Mouse (Mus musculus): ENCODE results near the gene Sost. TPM values are rescaled to one million over a fixed set of nuclear protein-coding genes. Genes with fewer than 3 reads are reported as not detected.

Sost gene
- polyA plus RNA-seq, 1 experiment from 2014 or later = not detected

- peak; percentile 62 for DNase-seq (ENCODE audit: extremely low spot score, low spot score)
- peaks cover 100% of the 10 kb centered on the region for H3K27me3 ChIP-seq (ENCODE audit: poor library complexity, severe bottlenecking)
- peak overlapping the region; percentile 81 for H3K27ac ChIP-seq
- WGBS = under 1% methylated on average over 78 of the region's 78 CpGs
- H3K4me1 ChIP-seq = peaks cover 66% of the 10 kb centered on the region
- peak overlapping the region; percentile 69 for H3K4me3 ChIP-seq
- no peaks in the 10 kb centered on the region for H3K9me3 ChIP-seq
- H3K36me3 ChIP-seq (replicated peaks) = no peaks in the 10 kb centered on the region
These were observed 3.1 kb downstream of the Sost start for GRCm38 (mm10) chr11:101963473-101964291.

- H3K27ac ChIP-seq = peak overlapping the region; percentile 81; the same call in 1 of the 2 replicates
- H3K27me3 ChIP-seq (ENCODE audit: poor library complexity, severe bottlenecking) = peaks cover 100% of the 10 kb centered on the region
- peak overlapping the region; percentile 69 for H3K4me3 ChIP-seq
- no peaks in the 10 kb centered on the region for H3K36me3 ChIP-seq (replicated peaks)
- 2% methylated on average over 11 of the region's 11 CpGs for WGBS
- H3K9me3 ChIP-seq = no peaks in the 10 kb centered on the region
- H3K4me1 ChIP-seq = peaks cover 60% of the 10 kb centered on the region
- no peak for DNase-seq (ENCODE audit: extremely low spot score, low spot score)
These were observed 3.8 kb downstream of the Sost start for GRCm38 (mm10) chr11:101963043-101963442.

- Histone ChIP-seq H3K27me3 (ENCODE audit: poor library complexity, severe bottlenecking) (peaks cover 97% of the 10 kb centered on the region), H3K4me1 (peaks cover 19% of the 10 kb centered on the region)
- 77% methylated on average over 5 of the region's 5 CpGs for WGBS
These were observed 9.3 kb downstream of the Sost start for GRCm38 (mm10) chr11:101957476-101957875.

GRCm38 (mm10) chr11:101953441-101953840 lies 13.4 kb downstream of the Sost start:
- no peak overlapping the region for H3K27ac ChIP-seq
- 75% methylated on average over 4 of the region's 4 CpGs for WGBS

More at GRCm38 (mm10) chr11:101957476-101957875, 9.3 kb downstream of the Sost start:
- Histone ChIP-seq H3K4me3 (no peak overlapping the region), H3K36me3 (replicated peaks) (no peaks in the 10 kb centered on the region), H3K9me3 (no peaks in the 10 kb centered on the region), H3K27ac (no peak overlapping the region)
- no peak for DNase-seq (ENCODE audit: extremely low spot score, low spot score)

GRCm38 (mm10) chr11:101952541-101953341 lies 14.1 kb downstream of the Sost start:
- Histone ChIP-seq H3K4me3 (peak overlapping the region; percentile 30; the same call in 1 of the 2 replicates), H3K9me3 (no peaks in the 10 kb centered on the region), H3K36me3 (replicated peaks) (no peaks in the 10 kb centered on the region), H3K27ac (0 out of 2 replicates have a peak overlapping the region, but pooled peaks have one; percentile 48), H3K27me3 (ENCODE audit: poor library complexity, severe bottlenecking) (peaks cover 91% of the 10 kb centered on the region), H3K4me1 (peaks cover 24% of the 10 kb centered on the region)
- 26% methylated on average over 24 of the region's 24 CpGs for WGBS
- DNase-seq (ENCODE audit: extremely low spot score, low spot score) = no peak

More at GRCm38 (mm10) chr11:101953441-101953840, 13.4 kb downstream of the Sost start:
- H3K4me1 ChIP-seq = peaks cover 25% of the 10 kb centered on the region
- no peaks in the 10 kb centered on the region for H3K9me3 ChIP-seq
- no peaks in the 10 kb centered on the region for H3K36me3 ChIP-seq (replicated peaks)
- no peak for DNase-seq (ENCODE audit: extremely low spot score, low spot score)
- H3K27me3 ChIP-seq (ENCODE audit: poor library complexity, severe bottlenecking) = peaks cover 95% of the 10 kb centered on the region
- no peak overlapping the region for H3K4me3 ChIP-seq

GRCm38 (mm10) chr11:101950021-101950420 lies 16.8 kb downstream of the Sost start:
- Histone ChIP-seq H3K27me3 (ENCODE audit: poor library complexity, severe bottlenecking) (peaks cover 68% of the 10 kb centered on the region), H3K27ac (no peak overlapping the region), H3K4me3 (no peak overlapping the region), H3K9me3 (no peaks in the 10 kb centered on the region), H3K36me3 (replicated peaks) (no peaks in the 10 kb centered on the region), H3K4me1 (peaks cover 29% of the 10 kb centered on the region)
- DNase-seq (ENCODE audit: extremely low spot score, low spot score) = no peak
- 95% methylated on average over 5 of the region's 5 CpGs for WGBS

- Histone ChIP-seq H3K4me3 (no peak overlapping the region), H3K36me3 (replicated peaks) (no peaks in the 10 kb centered on the region), H3K4me1 (peaks cover 15% of the 10 kb centered on the region), H3K27me3 (ENCODE audit: poor library complexity, severe bottlenecking) (peaks cover 35% of the 10 kb centered on the region), H3K27ac (peak overlapping the region; percentile 16; the same call in 1 of the 2 replicates), H3K9me3 (no peaks in the 10 kb centered on the region)
- WGBS = 27% methylated on average over 5 of the region's 5 CpGs
- peak; percentile 44 for DNase-seq (ENCODE audit: extremely low spot score, low spot score)
These were observed 20.3 kb downstream of the Sost start for GRCm38 (mm10) chr11:101946525-101946924.

- peaks cover 21% of the 10 kb centered on the region for H3K4me1 ChIP-seq
- no peaks in the 10 kb centered on the region for H3K36me3 ChIP-seq (replicated peaks)
- H3K4me3 ChIP-seq = no peak overlapping the region
- no peak for DNase-seq (ENCODE audit: extremely low spot score, low spot score)
- peaks cover 37% of the 10 kb centered on the region for H3K27me3 ChIP-seq (ENCODE audit: poor library complexity, severe bottlenecking)
- 40% methylated on average over 3 of the region's 3 CpGs for WGBS
- no peak overlapping the region for H3K27ac ChIP-seq
- H3K9me3 ChIP-seq = no peaks in the 10 kb centered on the region
These were observed 23.8 kb downstream of the Sost start for GRCm38 (mm10) chr11:101943055-101943454.

GRCm38 (mm10) chr11:101937108-101937507 lies 29.7 kb downstream of the Sost start:
- DNase-seq (ENCODE audit: extremely low spot score, low spot score) = peak; percentile 40
- peak overlapping the region; percentile 56 for H3K4me3 ChIP-seq
- H3K27ac ChIP-seq = peak overlapping the region; percentile 76
- peaks cover 29% of the 10 kb centered on the region for H3K4me1 ChIP-seq
- WGBS = under 1% methylated on average over 32 of the region's 32 CpGs
- no peaks in the 10 kb centered on the region for H3K36me3 ChIP-seq (replicated peaks)
- H3K9me3 ChIP-seq = no peaks in the 10 kb centered on the region
- peaks cover 74% of the 10 kb centered on the region for H3K27me3 ChIP-seq (ENCODE audit: poor library complexity, severe bottlenecking)

GRCm38 (mm10) chr11:101936421-101936820 lies 30.4 kb downstream of the Sost start:
- no peak for DNase-seq (ENCODE audit: extremely low spot score, low spot score)
- peaks cover 72% of the 10 kb centered on the region for H3K27me3 ChIP-seq (ENCODE audit: poor library complexity, severe bottlenecking)
- 28% methylated on average over 7 of the region's 7 CpGs for WGBS
- peak overlapping the region; percentile 56 for H3K4me3 ChIP-seq
- no peak overlapping the region for H3K27ac ChIP-seq
- H3K4me1 ChIP-seq = peaks cover 33% of the 10 kb centered on the region
- no peaks in the 10 kb centered on the region for H3K9me3 ChIP-seq
- no peaks in the 10 kb centered on the region for H3K36me3 ChIP-seq (replicated peaks)

GRCm38 (mm10) chr11:101935743-101936142 lies 31.1 kb downstream of the Sost start:
- H3K36me3 ChIP-seq (replicated peaks) = no peaks in the 10 kb centered on the region
- no peaks in the 10 kb centered on the region for H3K9me3 ChIP-seq
- DNase-seq (ENCODE audit: extremely low spot score, low spot score) = no peak
- no peak overlapping the region for H3K4me3 ChIP-seq
- H3K27ac ChIP-seq = no peak overlapping the region
- H3K4me1 ChIP-seq = peaks cover 28% of the 10 kb centered on the region
- WGBS = 89% methylated on average over 3 of the region's 3 CpGs
- H3K27me3 ChIP-seq (ENCODE audit: poor library complexity, severe bottlenecking) = peaks cover 66% of the 10 kb centered on the region

- H3K27me3 ChIP-seq (ENCODE audit: poor library complexity, severe bottlenecking) = peaks cover 38% of the 10 kb centered on the region
These were observed 34.8 kb downstream of the Sost start for GRCm38 (mm10) chr11:101931978-101932377.

More at GRCm38 (mm10) chr11:101931978-101932377, 34.8 kb downstream of the Sost start:
- peaks cover 31% of the 10 kb centered on the region for H3K4me1 ChIP-seq
- H3K4me3 ChIP-seq = no peak overlapping the region
- no peak for DNase-seq (ENCODE audit: extremely low spot score, low spot score)
- H3K36me3 ChIP-seq (replicated peaks) = no peaks in the 10 kb centered on the region
- WGBS = 65% methylated on average over 4 of the region's 4 CpGs
- H3K27ac ChIP-seq = no peak overlapping the region
- H3K9me3 ChIP-seq = no peaks in the 10 kb centered on the region
